Mouse (Mus musculus): ENCODE measurements around the gene Cmip. TPM values are rescaled to one million over a fixed set of nuclear protein-coding genes. Genes with fewer than 3 reads are reported as not detected.

Gene Cmip
- total RNA-seq, 2 experiments from 2014 or later: 8.3 to 11.4 TPM

DNA sequence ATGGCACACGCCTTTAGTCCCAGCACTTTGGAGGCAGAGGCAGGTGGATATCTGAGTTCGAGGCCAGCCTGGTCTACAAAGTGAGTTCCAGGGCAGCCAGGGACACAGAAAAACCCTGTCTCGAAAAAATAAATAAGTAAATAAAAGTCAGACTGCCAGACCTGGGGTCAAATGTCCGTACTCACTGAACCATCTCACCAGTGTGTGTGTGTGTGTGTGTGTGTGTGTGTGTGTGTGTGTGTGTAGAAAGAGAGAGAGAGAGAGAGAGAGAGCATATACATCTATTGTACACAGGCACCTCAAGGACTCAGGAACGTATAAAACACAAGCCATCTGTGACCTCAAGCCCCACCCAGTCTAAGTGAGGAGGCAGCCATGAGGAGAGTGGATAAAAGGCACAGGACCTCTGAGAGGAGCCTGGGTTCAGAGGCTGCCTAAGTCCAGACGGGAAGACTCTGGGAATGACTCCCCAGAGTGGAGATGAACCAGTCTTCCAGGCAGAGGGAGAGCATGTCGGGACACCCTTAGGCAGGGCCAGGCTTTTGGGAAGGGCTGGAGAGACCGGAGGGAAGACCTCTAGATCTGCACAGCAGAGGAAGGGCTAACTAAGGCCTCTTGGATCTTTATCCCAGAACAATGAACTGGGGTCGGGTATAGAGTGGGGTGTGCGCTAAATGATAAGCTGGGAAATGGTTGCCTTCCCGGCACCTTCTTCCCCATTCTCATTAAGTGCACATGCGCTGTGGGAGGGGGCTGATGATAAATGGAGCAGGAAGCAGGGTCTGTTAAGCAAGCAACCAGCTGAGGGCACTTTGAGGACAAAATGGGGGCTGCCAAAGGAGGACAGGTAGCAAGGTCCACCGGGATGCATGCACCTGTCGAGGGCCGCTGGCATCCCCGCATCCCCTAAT lies 212.8 kb downstream of the Cmip start:
- Histone ChIP-seq H3K27ac (no peak overlapping the region), H3K4me3 (no peak overlapping the region)
- DNase-seq: no peak
- TF ChIP-seq CTCF (IDR thresholded peaks at IDR 0.05): no peak
- intact Hi-C loops (cut with DNase I): no loop called here

GRCm38 (mm10) chr8:117470342-117470781 lies 213.5 kb downstream of the Cmip start:
- Histone ChIP-seq H3K4me3 (peak overlapping the region; percentile 28; the same call in 1 of the 2 replicates), H3K27ac (no peak overlapping the region)
- DNase-seq: peak; percentile 55
- no peak for TF ChIP-seq CTCF (IDR thresholded peaks at IDR 0.05)
- intact Hi-C loops (cut with DNase I): no loop called here

DNA sequence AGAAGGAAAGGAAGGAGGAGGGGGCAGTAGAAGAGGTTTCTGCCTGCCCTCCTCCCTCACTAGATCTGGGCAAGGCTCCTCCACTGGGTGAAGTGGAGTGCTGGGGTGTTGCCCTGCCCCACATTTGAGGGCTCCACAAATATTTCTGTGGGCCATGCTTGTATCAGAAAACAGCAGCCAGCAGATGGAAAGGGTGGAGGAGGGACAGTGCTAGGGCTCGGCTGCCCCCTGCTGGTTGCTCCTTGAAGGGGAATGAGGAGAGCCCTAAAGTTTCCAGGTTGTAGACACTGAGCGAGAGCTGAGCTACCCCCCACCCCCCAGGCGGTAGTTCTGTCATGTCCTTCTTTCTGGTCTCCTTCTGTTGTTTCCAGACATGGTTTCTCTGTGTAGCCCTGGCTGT lies 214.3 kb downstream of the Cmip start:
- peak; percentile 85 for TF ChIP-seq CTCF (IDR thresholded peaks at IDR 0.05)
- peak; percentile 76 for DNase-seq
- no peak overlapping the region for H3K4me3 ChIP-seq
- H3K27ac ChIP-seq: no peak overlapping the region
- intact Hi-C loops (cut with DNase I): loop anchor here (1.0 kb wide), 1 partner anchor 247 kb away; no protein-coding TSS in a partner anchor

GRCm38 (mm10) chr8:117471655-117472054 lies 214.8 kb downstream of the Cmip start:
- intact Hi-C loops (cut with DNase I): loop anchor here (1.0 kb wide), 1 partner anchor 247 kb away; no protein-coding TSS in a partner anchor
- no peak for TF ChIP-seq CTCF (IDR thresholded peaks at IDR 0.05)
- no peak for DNase-seq
- no peak overlapping the region for H3K27ac ChIP-seq
- H3K4me3 ChIP-seq: no peak overlapping the region

- no peak for DNase-seq
- no peak for TF ChIP-seq CTCF (IDR thresholded peaks at IDR 0.05)
- intact Hi-C loops (cut with DNase I): no loop called here
- Histone ChIP-seq H3K27ac (no peak overlapping the region), H3K4me3 (no peak overlapping the region)
Observed at GRCm38 (mm10) chr8:117472332-117472731, 215.5 kb downstream of the Cmip start.

GRCm38 (mm10) chr8:117474944-117475343 lies 218.1 kb downstream of the Cmip start:
- intact Hi-C loops (cut with DNase I): loop anchor here (1.0 to 2.0 kb wide), 2 partner anchors 251 to 366 kb away; no protein-coding TSS in a partner anchor
- Histone ChIP-seq H3K27ac (no peak overlapping the region), H3K4me3 (no peak overlapping the region)
- TF ChIP-seq CTCF (IDR thresholded peaks at IDR 0.05): peak; percentile 84
- DNase-seq: peak; percentile 91

- TF ChIP-seq CTCF (IDR thresholded peaks at IDR 0.05): no peak
- peak; percentile 36 for DNase-seq
- Histone ChIP-seq H3K4me3 (no peak overlapping the region), H3K27ac (no peak overlapping the region)
- intact Hi-C loops (cut with DNase I): loop anchor here (1.0 to 2.0 kb wide), 2 partner anchors 252 to 367 kb away; no protein-coding TSS in a partner anchor
Observed at GRCm38 (mm10) chr8:117475819-117476218, 219.0 kb downstream of the Cmip start.

- intact Hi-C loops (cut with DNase I): no loop called here
Observed at GRCm38 (mm10) chr8:117478082-117478481, 221.2 kb downstream of the Cmip start.

GRCm38 (mm10) chr8:117479996-117480395 lies 223.1 kb downstream of the Cmip start:
- TF ChIP-seq CTCF (IDR thresholded peaks at IDR 0.05): no peak
- intact Hi-C loops (cut with DNase I): no loop called here
- Histone ChIP-seq H3K4me3 (no peak overlapping the region), H3K27ac (no peak overlapping the region)
- DNase-seq: no peak

More at GRCm38 (mm10) chr8:117478082-117478481, 221.2 kb downstream of the Cmip start:
- no peak for DNase-seq
- no peak for TF ChIP-seq CTCF (IDR thresholded peaks at IDR 0.05)
- Histone ChIP-seq H3K4me3 (no peak overlapping the region), H3K27ac (no peak overlapping the region)

DNA sequence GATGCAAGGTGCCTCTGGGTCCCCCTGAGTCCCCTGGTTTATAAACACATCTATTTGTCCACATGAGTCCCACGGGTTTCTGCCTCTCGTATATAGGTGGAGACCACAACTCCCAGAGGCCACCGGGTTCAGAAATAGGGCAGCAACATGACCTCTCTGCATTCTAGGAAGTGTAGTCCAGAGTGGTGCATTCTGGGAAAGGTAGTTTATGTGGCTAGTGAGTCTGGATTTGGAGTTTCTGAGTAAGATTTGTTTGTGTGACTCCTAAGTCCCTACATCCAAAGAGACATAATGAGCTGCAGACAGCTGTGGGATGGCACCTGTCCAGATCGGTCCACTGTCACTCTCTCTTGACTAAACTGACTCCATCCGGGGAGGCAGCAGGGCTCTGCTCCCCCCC lies 223.7 kb downstream of the Cmip start:
- H3K27ac ChIP-seq: no peak overlapping the region
- intact Hi-C loops (cut with DNase I): no loop called here
- no peak overlapping the region for H3K4me3 ChIP-seq
- no peak for DNase-seq
- TF ChIP-seq CTCF (IDR thresholded peaks at IDR 0.05): no peak

DNA sequence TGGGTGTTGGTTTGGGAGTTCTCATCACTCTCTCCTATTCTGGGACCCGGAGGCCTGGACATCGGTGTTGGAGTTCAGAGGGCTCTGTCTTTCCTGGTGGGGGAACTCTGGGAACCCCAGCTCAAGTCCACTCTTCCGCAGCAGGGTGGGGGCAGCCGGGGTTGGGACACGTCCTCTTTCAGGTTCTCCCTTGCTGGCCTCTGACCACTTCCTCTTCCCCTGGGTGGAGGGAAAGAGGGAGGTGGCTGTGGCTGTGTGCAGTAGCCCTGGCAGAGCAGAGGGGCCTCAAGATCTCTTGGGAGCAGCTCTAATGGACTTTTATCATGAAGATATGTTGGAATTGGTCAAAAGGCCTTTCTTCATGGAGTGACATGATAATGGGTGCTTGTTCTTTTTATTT lies 225.0 kb downstream of the Cmip start:
- DNase-seq: peak; percentile 36

DNA sequence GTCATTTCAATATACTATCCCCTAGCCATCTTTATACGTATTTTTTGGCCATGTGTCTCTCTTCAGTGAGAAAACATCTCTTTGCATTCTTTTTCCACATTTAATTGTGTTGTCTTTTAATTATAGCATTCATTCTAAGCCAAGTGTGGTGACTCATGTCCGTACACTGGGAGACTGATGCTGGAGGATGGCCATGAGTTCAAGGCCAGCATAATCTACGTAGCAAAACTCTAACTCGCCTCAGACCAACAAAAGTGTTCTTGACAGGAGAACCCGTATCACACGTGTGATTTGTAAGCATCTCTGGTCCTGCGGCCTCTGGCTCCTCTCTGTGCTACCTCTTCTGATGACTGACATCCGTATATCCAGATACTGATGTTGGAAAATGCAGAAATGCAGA lies 227.9 kb downstream of the Cmip start:
- no peak for DNase-seq
- no peak for TF ChIP-seq CTCF (IDR thresholded peaks at IDR 0.05)
- Histone ChIP-seq H3K27ac (no peak overlapping the region), H3K4me3 (no peak overlapping the region)
- intact Hi-C loops (cut with DNase I): no loop called here

More for the DNA sequence above, 225.0 kb downstream of the Cmip start:
- no peak overlapping the region for H3K4me3 ChIP-seq
- TF ChIP-seq CTCF (IDR thresholded peaks at IDR 0.05): no peak
- intact Hi-C loops (cut with DNase I): no loop called here
- no peak overlapping the region for H3K27ac ChIP-seq

DNA sequence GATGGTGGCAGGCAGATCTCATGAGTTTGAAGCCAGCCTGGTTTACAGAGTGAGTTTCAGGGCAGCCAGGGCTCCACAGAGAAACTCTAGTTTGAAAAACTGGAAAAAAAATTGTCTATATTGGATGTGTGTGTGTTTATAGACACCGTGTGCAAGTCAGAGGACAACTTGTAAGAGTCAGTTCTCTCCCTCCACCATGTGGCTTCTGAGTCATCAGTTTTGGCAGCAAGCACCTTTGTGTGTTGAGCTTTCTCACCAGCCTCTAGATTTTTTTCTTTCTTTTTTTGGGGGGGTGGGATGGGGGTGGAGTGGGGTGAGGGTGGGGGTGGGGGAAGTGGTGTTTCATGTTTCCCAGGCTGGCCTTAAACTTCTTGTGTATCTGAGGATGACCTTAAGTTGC lies 228.5 kb downstream of the Cmip start:
- intact Hi-C loops (cut with DNase I): no loop called here
- H3K4me3 ChIP-seq: no peak overlapping the region
- TF ChIP-seq CTCF (IDR thresholded peaks at IDR 0.05): no peak
- no peak overlapping the region for H3K27ac ChIP-seq
- no peak for DNase-seq
